7 mouse cellular contexts compared by ENCODE assay signal in genomic region chr9:108264191-108264921, GRCm38 (mm10). TPM values are rescaled to one million over a fixed set of nuclear protein-coding genes. Genes with fewer than 3 reads are reported as not detected.
DNase-seq lines count a peak whose midpoint lies in the region; ATAC-seq and TF ChIP-seq lines count a peak whose summit lies in the region.

No protein-coding gene starts in this region.

- H3K4me3 ChIP-seq in MEL (ENCODE audit: control insufficient read depth in 1 of 2, insufficient read depth in 1 of 2, low read depth in 2 of 2, low read length in 2 of 2), result peak overlapping the region; percentile 72 to 77
- H3K4me3 ChIP-seq in embryonic facial prominence, embryonic 14.5 days (ENCODE audit: low read depth, low read length), result peak overlapping the region; percentile 95
- H3K4me3 ChIP-seq in limb, embryonic 10.5 days, result peak overlapping the region; percentile 97

- no peaks in the 10 kb centered on the region for H3K9me3 ChIP-seq in MEL (replicated peaks; ENCODE audit: insufficient read depth, low read length)
- no peaks in the 10 kb centered on the region for H3K9me3 ChIP-seq in embryonic facial prominence, embryonic 14.5 days (ENCODE audit: control insufficient read depth, low read length)
- H3K9me3 ChIP-seq in limb, embryonic 10.5 days (replicated peaks), result no peaks in the 10 kb centered on the region

- H3K4me1 ChIP-seq in MEL (ENCODE audit: control insufficient read depth in 1 of 2, insufficient read depth in 2 of 2, low read length in 2 of 2), result peaks cover 2 to 41% of the 10 kb centered on the region in 2 experiments
- peaks cover 22% of the 10 kb centered on the region for H3K4me1 ChIP-seq in embryonic facial prominence, embryonic 14.5 days (ENCODE audit: control insufficient read depth, insufficient read depth, low read length)
- peaks cover 42% of the 10 kb centered on the region for H3K4me1 ChIP-seq in limb, embryonic 10.5 days

- TF ChIP-seq RAD21 in MEL (IDR thresholded peaks at IDR 0.05; ENCODE audit: low read depth, low read length), result no peak

- peak overlapping the region; percentile 76 for H3K9ac ChIP-seq in MEL (ENCODE audit: control insufficient read depth, low read depth, low read length, poor library complexity, severe bottlenecking)
- peak overlapping the region; percentile 89 for H3K9ac ChIP-seq in embryonic facial prominence, embryonic 14.5 days (ENCODE audit: low read depth, low read length)

- peak; percentile 8 for ATAC-seq in CD4-positive, CD25-positive, alpha-beta regulatory T cell, adult 4 months
- no peak; the same call in 1 of the 2 replicates for ATAC-seq in embryonic facial prominence, embryonic 14.5 days (ENCODE audit: low read depth)
- peak; percentile 4; the same call in 1 of the 2 replicates for ATAC-seq in megakaryocyte-erythroid progenitor cell, adult 5-6 weeks (replicated peaks; ENCODE audit: low FRiP score, low TSS enrichment, poor library complexity, severe bottlenecking)

- TF ChIP-seq POLR2A in MEL (IDR thresholded peaks at IDR 0.05; ENCODE audit: control insufficient read depth in 1 of 2, insufficient read depth in 1 of 2, low read depth in 1 of 2, low read length in 2 of 2, poor library complexity in 1 of 2), result 0 out of 4 replicates have a peak, but pooled peaks of 1 of the 2 experiments have one; percentile 6

- H3K79me2 ChIP-seq in MEL (ENCODE audit: control insufficient read depth, insufficient read depth, low read length, poor library complexity), result peaks cover 12% of the 10 kb centered on the region

- H3K27ac ChIP-seq in MEL (ENCODE audit: control insufficient read depth, low read depth, low read length), result peak overlapping the region; percentile 59
- H3K27ac ChIP-seq in embryonic facial prominence, embryonic 14.5 days (replicated peaks; ENCODE audit: low read depth, low read length), result peak overlapping the region; percentile 88
- H3K27ac ChIP-seq in limb, embryonic 10.5 days, result peak overlapping the region; percentile 94

- no peak for TF ChIP-seq CTCF in MEL (IDR thresholded peaks at IDR 0.05 in 2 of 3, conservative IDR thresholded peaks at IDR 0.05 in 1 of 3; ENCODE audit: control insufficient read depth in 1 of 3, insufficient read depth in 1 of 3, low read depth in 2 of 3, low read length in 3 of 3, poor library complexity in 1 of 3, severe bottlenecking in 1 of 3)

- WGBS in embryonic facial prominence, embryonic 14.5 days, result 10% methylated on average over 10 of the region's 10 CpGs
- 14% methylated on average over 10 of the region's 10 CpGs for WGBS in limb, embryonic 10.5 days

- H3K36me3 ChIP-seq in MEL (ENCODE audit: control insufficient read depth in 1 of 2, insufficient read depth in 2 of 2, low read length in 2 of 2), result peaks cover 0 to 33% of the 10 kb centered on the region in 2 experiments; a peak in 2 of 4 replicates
- H3K36me3 ChIP-seq in embryonic facial prominence, embryonic 14.5 days (ENCODE audit: control insufficient read depth, insufficient read depth, low read length), result no peaks in the 10 kb centered on the region
- 0 out of 2 replicates have a peak, but pooled peaks cover 4% of the 10 kb centered on the region for H3K36me3 ChIP-seq in limb, embryonic 10.5 days

- H3K4me2 ChIP-seq in embryonic facial prominence, embryonic 14.5 days (ENCODE audit: low read depth, low read length), result peak overlapping the region; percentile 80

- H3K27me3 ChIP-seq in MEL (ENCODE audit: control insufficient read depth in 1 of 2, insufficient read depth in 2 of 2, low read length in 2 of 2), result no peaks in the 10 kb centered on the region
- no peaks in the 10 kb centered on the region for H3K27me3 ChIP-seq in embryonic facial prominence, embryonic 14.5 days (replicated peaks; ENCODE audit: control insufficient read depth, insufficient read depth, low read length)
- no peaks in the 10 kb centered on the region for H3K27me3 ChIP-seq in limb, embryonic 10.5 days (ENCODE audit: low read depth, poor library complexity, severe bottlenecking)

- 0 out of 4 replicates have a peak, but pooled peaks of 1 of the 2 experiments have one; percentile 6 for TF ChIP-seq EP300 in MEL (IDR thresholded peaks at IDR 0.05; ENCODE audit: low read depth in 1 of 2, low read length in 2 of 2)

- intact Hi-C loops in heart, postnatal 14 days (cut with DNase I), result loop anchor here (2.0 to 5.0 kb wide), 2 partner anchors 16 to 52 kb away; no protein-coding TSS in a partner anchor

- peak; percentile 63 for DNase-seq in MEL (ENCODE audit: low read depth, low spot score)
- DNase-seq in embryonic facial prominence, embryonic 14.5 days (ENCODE audit: low spot score), result no peak
- peak; percentile 72 to 78 for DNase-seq in heart, postnatal 14 days
- DNase-seq in limb, embryonic 10.5 days (ENCODE audit: low spot score), result no peak
- peak; percentile 60 for DNase-seq in urinary bladder, postnatal 14 days (ENCODE audit: low spot score)

TF ChIP-seq in MEL, 35 proteins besides CTCF, POLR2A, EP300 and RAD21:
- TF ChIP-seq SIN3A (IDR thresholded peaks at IDR 0.05; ENCODE audit: low read length), result 0 out of 2 replicates have a peak, but pooled peaks have one; percentile 54
- TF ChIP-seq CHD2 (IDR thresholded peaks at IDR 0.05; ENCODE audit: low read length), result peak; percentile 45; the same call in 1 of the 2 replicates
- no peak for TF ChIP-seq MYB (IDR thresholded peaks at IDR 0.05; ENCODE audit: low read depth, low read length)
- TF ChIP-seq BHLHE40 (IDR thresholded peaks at IDR 0.05; ENCODE audit: borderline replicate concordance, low read depth, low read length), result 0 out of 2 replicates have a peak, but pooled peaks have one; percentile 3

RNA-seq across cellular contexts. Expression of gene Dag1, which starts 0.6 kb away (rescaled TPM):
- polyA plus RNA-seq in CD4-positive, CD25-positive, alpha-beta regulatory T cell, adult 4 months (2017; shearing (Covaris generic)), result 1 to 10 TPM; 2.6 to 5.6 TPM
- 7.8 and 8.1 TPM in 2 replicates for total RNA-seq in MEL (2012; rRNA removed)
- 10 to 100 TPM in 1 of 2 experiments, not detected in 1; 27.6 TPM for polyA plus RNA-seq in MEL (2012; ENCODE audit: insufficient read depth in 1 of 2, insufficient read length in 2 of 2, low read depth in 1 of 2, low replicate concordance in 2 of 2, missing spikeins in 1 of 2)
- polyA plus RNA-seq in embryonic facial prominence, embryonic 14.5 days (2014; fragmentation: Nextera tagmentation; extraction: Ambion mirVana), result 101 and 107 TPM in 2 replicates
- total RNA-seq in heart, postnatal 14 days (2021), result 100 to 1,000 TPM; 362 to 379 TPM
- polyA plus RNA-seq in limb, embryonic 10.5 days (2016; fragmentation: Nextera tagmentation; extraction: Ambion mirVana), result 59.6 and 59.9 TPM in 2 replicates
- 10.2 and 12.9 TPM in 2 replicates for total RNA-seq in megakaryocyte-erythroid progenitor cell, adult 5-6 weeks (2014; fragmentation: Nextera tagmentation)
- total RNA-seq in megakaryocyte-erythroid progenitor cell, adult 5-6 weeks (2017), result 4.6 and 5.1 TPM in 2 replicates

RNA-seq across cellular contexts. Expression of gene Nicn1, which starts 25.9 kb away (rescaled TPM):
- polyA plus RNA-seq in CD4-positive, CD25-positive, alpha-beta regulatory T cell, adult 4 months (2017; shearing (Covaris generic)), result 1 to 10 TPM; 2.6 to 6.1 TPM
- total RNA-seq in MEL (2012; rRNA removed), result 1.6 and 2.0 TPM in 2 replicates
- polyA plus RNA-seq in MEL (2012; ENCODE audit: insufficient read depth in 1 of 2, insufficient read length in 2 of 2, low read depth in 1 of 2, low replicate concordance in 2 of 2, missing spikeins in 1 of 2), result 1 to 10 TPM in 1 of 2 experiments, not detected in 1; 4.7 TPM
- polyA plus RNA-seq in embryonic facial prominence, embryonic 14.5 days (2014; fragmentation: Nextera tagmentation; extraction: Ambion mirVana), result 38.6 and 38.9 TPM in 2 replicates
- 10 to 100 TPM; 18.4 to 19.8 TPM for total RNA-seq in heart, postnatal 14 days (2021)
- polyA plus RNA-seq in limb, embryonic 10.5 days (2016; fragmentation: Nextera tagmentation; extraction: Ambion mirVana), result 32.9 and 35.8 TPM in 2 replicates
- total RNA-seq in megakaryocyte-erythroid progenitor cell, adult 5-6 weeks (2014; fragmentation: Nextera tagmentation), result 3.1 and 5.0 TPM in 2 replicates
- 1.4 TPM in 1 of 2 replicates, not detected in the other for total RNA-seq in megakaryocyte-erythroid progenitor cell, adult 5-6 weeks (2017)

RNA-seq across cellular contexts. Expression of gene Amt, which starts 32.3 kb away (rescaled TPM):
- polyA plus RNA-seq in CD4-positive, CD25-positive, alpha-beta regulatory T cell, adult 4 months (2017; shearing (Covaris generic)), result 1 to 10 TPM; 1.4 to 2.0 TPM
- total RNA-seq in MEL (2012; rRNA removed), result 0.15 and 0.26 TPM in 2 replicates
- polyA plus RNA-seq in MEL (2012; ENCODE audit: insufficient read depth in 1 of 2, insufficient read length in 2 of 2, low read depth in 1 of 2, low replicate concordance in 2 of 2, missing spikeins in 1 of 2), result under 1 TPM in 1 of 2 experiments, not detected in 1; 0.58 TPM
- 6.1 and 6.2 TPM in 2 replicates for polyA plus RNA-seq in embryonic facial prominence, embryonic 14.5 days (2014; fragmentation: Nextera tagmentation; extraction: Ambion mirVana)
- total RNA-seq in heart, postnatal 14 days (2021), result 1 to 10 TPM; 5.4 to 7.0 TPM
- 23.1 and 24.8 TPM in 2 replicates for polyA plus RNA-seq in limb, embryonic 10.5 days (2016; fragmentation: Nextera tagmentation; extraction: Ambion mirVana)
- 0.28 TPM in 1 of 2 replicates, not detected in the other for total RNA-seq in megakaryocyte-erythroid progenitor cell, adult 5-6 weeks (2014; fragmentation: Nextera tagmentation)
- total RNA-seq in megakaryocyte-erythroid progenitor cell, adult 5-6 weeks (2017), result 0.23 TPM in 1 of 2 replicates, not detected in the other

RNA-seq across cellular contexts. Expression of gene Rhoa, which starts 41.6 kb away (rescaled TPM):
- polyA plus RNA-seq in CD4-positive, CD25-positive, alpha-beta regulatory T cell, adult 4 months (2017; shearing (Covaris generic)), result 100 to 1,000 TPM; 319 to 423 TPM
- total RNA-seq in MEL (2012; rRNA removed), result 80.9 and 83.1 TPM in 2 replicates
- polyA plus RNA-seq in MEL (2012; ENCODE audit: insufficient read depth in 1 of 2, insufficient read length in 2 of 2, low read depth in 1 of 2, low replicate concordance in 2 of 2, missing spikeins in 1 of 2), result 100 to 1,000 TPM in 1 of 2 experiments, not detected in 1; 241 TPM
- 326 and 351 TPM in 2 replicates for polyA plus RNA-seq in embryonic facial prominence, embryonic 14.5 days (2014; fragmentation: Nextera tagmentation; extraction: Ambion mirVana)
- 100 to 1,000 TPM; 250 to 262 TPM for total RNA-seq in heart, postnatal 14 days (2021)
- 246 and 250 TPM in 2 replicates for polyA plus RNA-seq in limb, embryonic 10.5 days (2016; fragmentation: Nextera tagmentation; extraction: Ambion mirVana)
- 148 and 275 TPM in 2 replicates for total RNA-seq in megakaryocyte-erythroid progenitor cell, adult 5-6 weeks (2014; fragmentation: Nextera tagmentation)
- 249 and 303 TPM in 2 replicates for total RNA-seq in megakaryocyte-erythroid progenitor cell, adult 5-6 weeks (2017)

RNA-seq across cellular contexts. Expression of gene Tcta, which starts 41.6 kb away (rescaled TPM):
- polyA plus RNA-seq in CD4-positive, CD25-positive, alpha-beta regulatory T cell, adult 4 months (2017; shearing (Covaris generic)), result 10 to 100 TPM; 14.8 to 22.7 TPM
- 3.4 and 4.9 TPM in 2 replicates for total RNA-seq in MEL (2012; rRNA removed)
- 1 to 10 TPM in 1 of 2 experiments, not detected in 1; 7.0 TPM for polyA plus RNA-seq in MEL (2012; ENCODE audit: insufficient read depth in 1 of 2, insufficient read length in 2 of 2, low read depth in 1 of 2, low replicate concordance in 2 of 2, missing spikeins in 1 of 2)
- polyA plus RNA-seq in embryonic facial prominence, embryonic 14.5 days (2014; fragmentation: Nextera tagmentation; extraction: Ambion mirVana), result 38.2 and 47.8 TPM in 2 replicates
- total RNA-seq in heart, postnatal 14 days (2021), result 10 to 100 TPM; 25.4 to 25.5 TPM
- 9.2 and 11.5 TPM in 2 replicates for polyA plus RNA-seq in limb, embryonic 10.5 days (2016; fragmentation: Nextera tagmentation; extraction: Ambion mirVana)
- 2.8 and 8.2 TPM in 2 replicates for total RNA-seq in megakaryocyte-erythroid progenitor cell, adult 5-6 weeks (2014; fragmentation: Nextera tagmentation)
- 1.4 and 4.3 TPM in 2 replicates for total RNA-seq in megakaryocyte-erythroid progenitor cell, adult 5-6 weeks (2017)

Comparison
In these comparisons a context has a peak if more than half of its experiments do, and no peak if none do; other contexts are left out.
1. DNase-seq: peak in MEL (single experiment), heart, postnatal 14 days (2 of 2) and urinary bladder, postnatal 14 days (single experiment); none in embryonic facial prominence, embryonic 14.5 days (single experiment) and limb, embryonic 10.5 days (single experiment).
2. Peak in every context shown above with its lines, with median percentiles within 50 percentile points of each other: H3K27ac ChIP-seq and H3K4me3 ChIP-seq.